Mouse (Mus musculus) liver, embryonic 16.5 days (tissue): ENCODE results near the gene Zfp536. TPM values are rescaled to one million over a fixed set of nuclear protein-coding genes. Genes with fewer than 3 reads are reported as not detected.
A peak's percentile ranks its signal among the peaks of the same experiment; 100 is the strongest.

ENCODE experiments used
- ATAC-seq: fragments of 200-750 bp; cut with Nextera tagmentation; 2 replicates; pipeline ENCODE4 v1.8.0; 2017; ENCODE audit warnings: low read depth, mild to moderate bottlenecking, moderate number of reproducible peaks, moderate library complexity
- H3K27ac ChIP-seq: fragments of 300-500 bp; sonication (generic); 2 replicates; pipeline ENCODE4 v1.5.1; 2014; ENCODE audit warnings: mild to moderate bottlenecking, low read length
- H3K27me3 ChIP-seq: fragments of 300-500 bp; sonication (generic); 2 replicates; pipeline ENCODE4 v1.6.1; 2014; ENCODE audit warnings: low read depth, low read length, mixed read lengths; ENCODE audit not compliant: control insufficient read depth, insufficient read depth
- H3K36me3 ChIP-seq: fragments of 300-500 bp; sonication (generic); 2 replicates; pipeline ENCODE4 v1.6.1; 2014; ENCODE audit warnings: mild to moderate bottlenecking; ENCODE audit not compliant: control insufficient read depth, insufficient read depth
- H3K4me1 ChIP-seq: fragments of 300-500 bp; sonication (generic); 2 replicates; pipeline ENCODE4 v1.6.1; 2014; ENCODE audit warnings: low read depth, low read length, mixed read lengths; ENCODE audit not compliant: control insufficient read depth
- H3K4me2 ChIP-seq: fragments of 300-500 bp; sonication (generic); 2 replicates; pipeline ENCODE4 v1.6.1; 2014; ENCODE audit warnings: low read depth, low read length, mixed read lengths
- H3K4me3 ChIP-seq: fragments of 300-500 bp; sonication (generic); 2 replicates; pipeline ENCODE4 v1.5.1; 2014; ENCODE audit warnings: low read depth, mild to moderate bottlenecking, low read length
- H3K9ac ChIP-seq: fragments of 300-500 bp; sonication (generic); 2 replicates; pipeline ENCODE4 v1.6.1; 2014; ENCODE audit warnings: low read depth, low read length
- H3K9me3 ChIP-seq: fragments of 300-500 bp; sonication (generic); replicated peaks from 2 replicates; pipeline ENCODE4 v1.6.1; 2016; ENCODE audit warnings: low read length; ENCODE audit not compliant: control insufficient read depth
- WGBS: fragments of 180-500 bp; shearing (Covaris S2); extraction: QIAGEN DNeasy Blood & Tissue Kit; methylation state at CpG from one replicate; pipeline ENCODE4 v1.1.7; 2014; ENCODE audit not compliant: insufficient replicate concordance; 5-methylcytosine and 5-hydroxymethylcytosine counted together
- polyA plus RNA-seq: library from polyadenylated mRNA; unstranded; fragments of >200 nt; fragmentation: Nextera tagmentation; extraction: Ambion mirVana; gene quantifications from 2 replicates; pipeline ENCODE4 v1.2.1, GENCODE M21; 2015

Zfp536 gene
- polyA plus RNA-seq, 1 experiment from 2014 or later, result 0.14 TPM

DNA sequence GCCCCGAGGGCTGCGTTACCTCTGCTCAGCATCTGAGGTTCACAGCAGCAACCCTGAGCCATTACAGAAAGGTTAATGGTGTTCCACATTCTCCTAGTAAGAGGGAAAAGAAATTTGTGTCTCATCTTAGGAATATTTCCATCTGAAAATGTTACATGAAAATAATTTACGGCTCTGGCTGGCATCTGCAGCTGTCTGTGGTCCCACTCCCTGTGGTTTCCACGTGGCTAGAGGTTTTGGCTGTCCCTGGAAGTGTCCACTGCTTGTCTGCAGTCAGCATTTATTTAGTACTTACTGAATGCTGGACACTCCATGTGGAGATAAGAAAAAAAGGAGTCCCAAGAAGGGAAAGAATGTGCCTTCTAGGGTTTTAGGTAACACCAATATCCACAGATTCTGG lies 15.3 kb upstream of the Zfp536 start:
- WGBS, result 49% methylated on average over 4 of the region's 4 CpGs
- Histone ChIP-seq H3K9ac (no peak overlapping the region), H3K4me2 (no peak overlapping the region), H3K27me3 (no peaks in the 10 kb centered on the region), H3K4me3 (no peak overlapping the region), H3K4me1 (no peaks in the 10 kb centered on the region), H3K36me3 (no peaks in the 10 kb centered on the region), H3K27ac (no peak overlapping the region), H3K9me3 (no peaks in the 10 kb centered on the region)
- ATAC-seq, result no peak

DNA sequence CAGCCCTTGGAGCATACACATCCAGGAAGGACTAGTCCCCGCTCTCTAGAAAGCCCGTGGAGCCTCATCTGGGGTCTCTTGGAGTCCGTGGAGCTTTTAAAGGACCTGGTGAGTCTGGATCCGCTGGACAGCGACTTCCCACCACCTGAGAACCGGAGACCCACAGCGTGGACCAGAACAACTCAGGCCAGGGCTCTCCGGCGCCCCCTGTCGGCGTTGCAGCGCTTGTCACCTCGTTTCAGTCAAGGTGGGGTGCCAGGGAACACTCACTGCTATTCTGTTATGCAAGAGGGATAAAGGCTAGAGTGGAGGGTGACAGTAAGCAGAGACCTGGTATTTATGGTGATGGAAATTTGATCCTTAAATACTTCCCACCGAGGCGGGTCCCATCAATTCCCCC lies 2.1 kb upstream of the Zfp536 start:
- no peaks in the 10 kb centered on the region for H3K4me1 ChIP-seq
- H3K9me3 ChIP-seq, result no peaks in the 10 kb centered on the region
- no peak for ATAC-seq
- H3K36me3 ChIP-seq, result no peaks in the 10 kb centered on the region
- no peak overlapping the region for H3K4me3 ChIP-seq
- peaks cover 46% of the 10 kb centered on the region for H3K27me3 ChIP-seq
- no peak overlapping the region for H3K9ac ChIP-seq
- H3K27ac ChIP-seq, result no peak overlapping the region
- WGBS, result 4% methylated on average over 15 of the region's 15 CpGs
- H3K4me2 ChIP-seq, result no peak overlapping the region

DNA sequence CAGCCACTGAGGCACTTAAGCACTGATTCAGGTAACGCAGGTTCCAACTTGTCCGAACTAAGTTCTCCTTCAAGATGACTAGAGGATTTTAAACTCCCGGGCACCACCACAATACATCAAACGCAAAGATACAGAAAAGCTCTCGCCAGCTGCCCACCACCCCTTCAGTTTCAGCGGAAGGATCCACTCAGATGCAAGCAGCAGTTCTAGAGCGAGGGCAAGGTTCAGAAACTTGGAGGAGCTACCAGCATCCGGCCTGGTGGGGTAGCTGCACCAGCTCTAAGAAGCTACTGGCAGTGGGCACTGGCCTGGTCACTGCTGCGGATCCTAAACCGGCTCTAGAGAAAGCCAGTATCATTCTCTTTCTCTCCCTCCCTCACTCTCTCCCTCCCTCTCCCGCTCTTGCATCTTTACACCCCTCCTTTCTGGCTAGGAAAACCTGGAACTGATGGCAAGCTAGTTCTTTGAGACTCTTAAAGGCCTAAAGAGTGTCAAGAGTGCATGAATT lies 1.1 kb upstream of the Zfp536 start:
- no peaks in the 10 kb centered on the region for H3K4me1 ChIP-seq
- no peak for ATAC-seq
- 16% methylated on average over 11 of the region's 11 CpGs for WGBS
- no peak overlapping the region for H3K4me3 ChIP-seq
- no peaks in the 10 kb centered on the region for H3K9me3 ChIP-seq
- H3K27me3 ChIP-seq, result peaks cover 56% of the 10 kb centered on the region
- no peak overlapping the region for H3K27ac ChIP-seq
- H3K36me3 ChIP-seq, result no peaks in the 10 kb centered on the region
- H3K4me2 ChIP-seq, result no peak overlapping the region
- no peak overlapping the region for H3K9ac ChIP-seq

DNA sequence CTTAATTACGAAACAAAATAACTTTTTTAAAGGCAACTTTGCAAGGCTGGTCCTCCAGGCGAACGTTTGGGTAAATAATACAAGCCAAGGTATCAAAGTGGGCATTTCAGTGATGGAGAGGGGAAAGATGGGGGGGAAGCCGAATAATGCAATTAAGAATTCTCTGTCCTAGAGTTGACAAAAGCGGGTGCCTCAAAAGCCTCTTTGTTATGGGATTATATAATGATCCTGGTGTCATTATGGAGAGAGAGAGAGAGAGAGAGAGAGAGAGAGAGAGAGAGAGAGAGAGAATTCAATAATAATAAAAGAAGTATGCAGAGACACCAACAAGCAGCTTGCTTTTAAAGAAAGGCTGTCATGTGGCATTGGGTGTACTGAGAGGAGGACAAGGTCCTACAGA lies 465 bp upstream of the Zfp536 start:
- 16% methylated on average over 5 of the region's 5 CpGs for WGBS
- Histone ChIP-seq H3K27ac (no peak overlapping the region), H3K27me3 (peaks cover 62% of the 10 kb centered on the region), H3K9me3 (no peaks in the 10 kb centered on the region), H3K4me2 (no peak overlapping the region), H3K4me3 (no peak overlapping the region), H3K4me1 (no peaks in the 10 kb centered on the region), H3K36me3 (no peaks in the 10 kb centered on the region), H3K9ac (no peak overlapping the region)
- no peak for ATAC-seq

DNA sequence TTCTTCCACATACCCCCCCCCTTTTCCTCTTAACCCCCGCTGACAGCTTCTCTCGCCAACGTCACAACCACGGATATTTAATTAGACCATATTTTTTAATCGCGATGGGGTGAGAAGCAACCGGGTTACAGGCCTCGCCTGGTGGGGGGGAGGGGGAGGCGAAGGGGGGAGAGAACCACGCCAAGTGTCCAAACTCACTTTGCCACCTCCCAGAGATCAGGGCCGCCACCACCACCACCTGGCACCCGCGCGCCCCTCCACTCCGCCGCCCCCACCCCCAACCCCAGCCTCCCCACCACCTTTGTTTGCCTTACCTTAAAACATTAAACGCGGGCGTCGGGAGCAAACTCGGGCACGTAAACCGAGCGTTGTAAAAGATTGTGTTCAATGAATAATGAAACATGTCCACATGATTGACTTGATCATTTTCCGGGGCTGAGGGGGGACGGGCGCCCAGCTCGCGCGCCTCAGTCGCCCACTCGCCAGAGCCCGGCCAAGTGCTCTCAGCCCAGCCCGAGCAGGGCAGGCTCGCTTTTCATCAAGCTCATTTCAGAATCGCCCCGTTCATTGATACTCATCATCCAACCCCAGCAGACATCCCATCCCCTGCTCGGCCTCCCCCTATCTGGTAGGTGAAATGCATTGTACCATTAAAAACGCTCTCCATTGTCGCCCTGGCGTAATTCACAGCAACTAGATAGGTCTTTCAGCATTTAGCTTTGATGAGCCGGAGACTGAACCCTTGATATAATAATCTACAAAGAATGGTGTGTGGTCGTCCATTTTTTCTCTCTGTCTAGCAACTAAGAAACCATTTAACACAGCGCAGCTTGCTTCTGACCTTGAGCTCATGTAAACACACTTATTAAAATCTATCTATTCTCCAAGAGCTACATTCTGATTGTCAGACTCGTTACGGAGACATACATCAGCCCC lies 797 bp downstream of the Zfp536 start:
- H3K36me3 ChIP-seq, result no peaks in the 10 kb centered on the region
- H3K4me2 ChIP-seq, result peak overlapping the region; percentile 62
- H3K4me1 ChIP-seq, result no peaks in the 10 kb centered on the region
- H3K9me3 ChIP-seq, result no peaks in the 10 kb centered on the region
- H3K9ac ChIP-seq, result no peak overlapping the region
- H3K4me3 ChIP-seq, result no peak overlapping the region; the same call in 1 of the 2 replicates
- H3K27ac ChIP-seq, result no peak overlapping the region
- 1% methylated on average over 46 of the region's 46 CpGs for WGBS
- peaks cover 72% of the 10 kb centered on the region for H3K27me3 ChIP-seq
- no peak for ATAC-seq

DNA sequence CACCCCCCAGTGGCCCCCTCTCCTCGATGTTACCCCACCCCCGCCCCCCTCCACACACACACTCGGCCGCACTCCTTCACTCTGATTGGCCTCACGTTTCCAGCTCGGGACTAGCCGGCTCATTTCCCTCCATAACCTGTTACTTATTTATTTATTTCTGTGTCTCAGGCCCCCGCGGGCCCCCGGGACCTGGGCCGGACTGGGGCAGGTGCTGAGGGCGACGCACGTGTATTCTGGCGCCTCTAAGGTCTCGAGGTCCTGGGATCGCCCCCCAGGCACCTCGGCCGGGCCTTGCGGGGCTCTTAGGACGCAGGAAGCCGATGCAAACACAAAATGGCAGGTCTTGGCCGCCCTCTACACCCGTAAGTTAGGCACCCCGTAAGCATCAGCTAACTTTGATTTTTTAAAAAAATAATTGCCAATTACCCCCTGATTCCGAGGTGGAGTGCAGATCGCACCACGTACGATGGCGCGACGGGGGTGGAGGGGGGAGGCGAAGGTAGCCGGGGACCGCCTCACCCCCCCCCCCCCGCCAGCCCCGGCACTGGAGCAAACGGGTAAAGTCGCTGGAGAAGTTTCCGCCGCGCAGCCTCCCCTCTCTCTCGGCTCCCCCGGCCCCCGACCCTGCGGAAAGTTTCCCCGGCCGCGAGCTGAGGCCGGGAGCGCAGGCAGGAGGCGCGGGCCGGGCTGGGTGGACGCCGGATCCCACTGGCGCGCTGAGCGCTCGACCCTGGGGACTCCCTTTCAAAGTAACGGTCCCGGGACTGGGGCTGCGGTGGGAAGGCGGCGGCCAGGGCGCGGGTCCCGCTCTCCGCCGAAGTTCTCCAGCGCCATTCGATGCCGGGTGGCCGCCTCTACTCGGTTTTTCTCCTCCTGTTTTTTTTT lies 1.7 kb downstream of the Zfp536 start:
- no peaks in the 10 kb centered on the region for H3K4me1 ChIP-seq
- H3K9ac ChIP-seq, result no peak overlapping the region
- H3K27me3 ChIP-seq, result peaks cover 72% of the 10 kb centered on the region
- H3K9me3 ChIP-seq, result no peaks in the 10 kb centered on the region
- no peak for ATAC-seq
- under 1% methylated on average over 65 of the region's 75 CpGs for WGBS
- H3K27ac ChIP-seq, result no peak overlapping the region
- H3K4me3 ChIP-seq, result peak overlapping the region; percentile 46
- no peaks in the 10 kb centered on the region for H3K36me3 ChIP-seq
- H3K4me2 ChIP-seq, result peak overlapping the region; percentile 62

DNA sequence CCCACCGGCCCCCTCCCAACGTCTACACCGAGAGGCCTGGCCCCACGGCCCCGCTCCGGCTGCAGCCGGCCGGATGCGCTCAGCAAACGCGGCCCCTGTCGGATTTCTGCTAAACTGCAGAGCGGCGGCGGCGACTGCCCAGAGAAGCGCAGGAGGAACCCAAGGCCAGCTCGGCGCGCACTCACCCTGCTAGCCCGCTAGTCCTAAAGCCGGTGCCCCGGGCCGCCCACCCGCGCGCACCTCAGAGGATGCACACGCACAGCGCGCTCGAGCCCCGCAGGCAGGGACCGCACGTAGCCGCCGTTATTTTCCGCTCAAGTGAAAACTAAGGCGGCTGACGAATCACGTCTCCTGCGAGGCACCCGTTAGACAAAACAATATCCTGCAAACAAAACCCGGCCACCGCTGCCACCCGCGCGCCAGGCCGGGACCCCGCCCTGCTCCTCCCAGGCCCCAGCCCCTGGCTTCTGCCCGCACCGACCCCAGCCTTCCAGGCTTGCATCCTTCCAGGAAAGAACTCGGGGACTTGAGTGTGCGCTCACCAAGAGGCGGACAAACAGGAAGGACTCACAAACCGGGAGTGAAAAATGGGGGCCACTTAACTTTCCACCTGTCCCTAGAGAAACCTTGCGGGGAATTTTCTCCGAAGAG lies 2.9 kb downstream of the Zfp536 start:
- peaks cover 72% of the 10 kb centered on the region for H3K27me3 ChIP-seq
- no peak for ATAC-seq

DNA sequence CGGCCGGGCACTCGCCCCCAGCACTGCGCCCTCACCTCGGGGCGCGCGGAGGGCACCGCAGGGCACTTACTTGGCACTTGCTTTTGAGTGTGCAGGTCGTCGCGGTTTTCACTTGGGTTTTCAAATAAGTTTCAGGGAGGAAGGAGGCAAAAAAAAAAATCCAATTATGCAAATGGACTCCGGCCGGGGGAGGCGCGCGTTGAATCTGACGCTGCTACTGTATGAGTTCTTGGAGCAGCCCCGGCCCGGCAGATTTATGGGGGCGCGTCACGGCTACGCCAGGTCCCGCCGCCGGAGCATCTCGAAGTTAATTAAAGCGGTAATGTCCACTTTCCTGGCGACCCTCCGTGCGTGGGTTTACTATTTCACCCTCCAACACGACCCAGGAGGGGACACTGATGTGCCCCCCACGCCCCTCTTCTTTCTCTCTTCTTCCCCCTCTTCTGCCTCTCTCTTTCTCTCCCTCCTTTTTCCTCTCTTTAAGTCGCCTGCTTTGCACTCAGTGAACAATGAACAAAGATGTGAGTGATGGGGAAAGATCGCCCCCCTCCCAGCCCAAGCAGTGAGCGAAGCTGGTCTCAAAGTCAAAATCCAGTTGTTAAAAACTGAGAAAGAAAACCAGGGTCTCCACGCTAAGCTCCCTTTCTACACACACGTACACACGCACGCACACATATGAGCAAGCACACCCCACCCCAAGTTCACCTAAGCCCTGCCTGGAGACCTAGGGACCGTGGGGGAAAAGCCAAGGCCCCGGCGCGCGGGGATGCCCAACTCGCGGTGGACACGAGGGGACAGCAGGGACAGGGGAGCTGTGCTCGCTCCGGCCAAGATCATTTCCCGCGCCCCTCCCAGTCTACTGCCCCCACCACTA lies 3.7 kb downstream of the Zfp536 start:
- Histone ChIP-seq H3K9ac (no peak overlapping the region), H3K4me3 (peak overlapping the region; percentile 29; the same call in 1 of the 2 replicates), H3K27ac (no peak overlapping the region), H3K9me3 (no peaks in the 10 kb centered on the region), H3K27me3 (peaks cover 65% of the 10 kb centered on the region), H3K36me3 (no peaks in the 10 kb centered on the region), H3K4me1 (no peaks in the 10 kb centered on the region), H3K4me2 (peak overlapping the region; percentile 47; the same call in 1 of the 2 replicates)
- no peak for ATAC-seq
- 1% methylated on average over 53 of the region's 53 CpGs for WGBS

More for the DNA sequence above, 2.9 kb downstream of the Zfp536 start:
- Histone ChIP-seq H3K4me2 (peak overlapping the region; percentile 47), H3K4me1 (no peaks in the 10 kb centered on the region), H3K9me3 (no peaks in the 10 kb centered on the region), H3K9ac (no peak overlapping the region), H3K36me3 (no peaks in the 10 kb centered on the region), H3K4me3 (peak overlapping the region; percentile 29), H3K27ac (no peak overlapping the region)
- 1% methylated on average over 55 of the region's 57 CpGs for WGBS
